ENCODE assay signal across 8 mouse cellular contexts in the genomic region with DNA sequence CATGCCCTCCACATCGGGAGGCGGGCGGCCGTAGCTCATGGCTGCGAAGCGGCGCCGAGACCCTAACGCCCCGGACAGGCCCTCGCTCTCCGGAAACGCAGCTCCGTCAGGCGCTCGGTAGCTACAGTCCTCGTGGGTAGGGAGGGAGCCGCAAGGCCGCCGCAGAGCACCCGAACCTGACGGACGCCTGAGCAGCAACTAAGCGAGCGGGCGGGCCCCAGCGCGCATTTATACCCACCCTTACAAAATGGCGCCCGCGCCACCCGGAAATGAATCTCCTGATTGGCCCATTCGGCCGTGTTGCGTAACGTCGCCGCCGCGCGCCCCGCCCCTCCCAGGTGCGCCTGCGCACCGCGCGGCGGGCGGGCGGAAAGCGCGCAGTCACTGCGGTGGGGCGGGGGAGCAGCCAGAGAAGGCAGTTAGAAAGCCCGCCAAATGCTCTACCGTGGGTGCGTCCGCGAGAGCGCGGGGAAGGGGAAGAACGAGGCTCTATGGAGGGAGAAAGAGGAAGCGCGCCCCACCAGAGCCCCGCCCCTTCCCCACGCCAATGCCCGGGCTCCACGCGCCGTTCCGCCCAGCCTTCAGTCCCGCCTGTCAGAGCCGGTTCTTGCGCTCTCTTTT. TPM values are rescaled to one million over a fixed set of nuclear protein-coding genes. Genes with fewer than 3 reads are reported as not detected.
DNase-seq lines count a peak whose midpoint lies in the region; ATAC-seq lines count a peak whose summit lies in the region.

Gene Srsf2 (minus strand): TSS at position 204 of the 621 bp plus-strand sequence.

- H3K9me3 ChIP-seq in hindbrain, embryonic 10.5 days = no peaks in the 10 kb centered on the region

- H3K4me1 ChIP-seq in hindbrain, embryonic 10.5 days (replicated peaks) = peaks cover 28% of the 10 kb centered on the region

- H3K27me3 ChIP-seq in hindbrain, embryonic 10.5 days (ENCODE audit: insufficient read depth, poor library complexity, severe bottlenecking) = no peaks in the 10 kb centered on the region

- peak within 1 kb of the TSS; percentile 99 for H3K27ac ChIP-seq in hindbrain, embryonic 10.5 days

- peak within 1 kb of the TSS; percentile 89 for H3K4me3 ChIP-seq in hindbrain, embryonic 10.5 days

- peaks cover 44% of the 10 kb centered on the region for H3K36me3 ChIP-seq in hindbrain, embryonic 10.5 days

- WGBS in hindbrain, embryonic 10.5 days = under 1% methylated on average over 74 of the region's 74 CpGs

- DNase-seq in MEL-GATA-1-ER (ENCODE audit: extremely low read depth, low read depth) = peak; percentile 90
- peak; percentile 97 for DNase-seq in cerebellum, adult 8-10 months
- peak; percentile 98 for DNase-seq in hindbrain, embryonic 10.5 days (ENCODE audit: low spot score)
- DNase-seq in layer of hippocampus, postnatal 10 days (ENCODE audit: low spot score in 2 of 2) = peak; percentile 97 to 98
- DNase-seq in lung, postnatal 10 days = peak; percentile 97
- DNase-seq in ovary, postnatal 36 days (ENCODE audit: low spot score) = peak; percentile 97
- peak; percentile 98 for DNase-seq in thymus, postnatal 25 days

- peak; percentile 74 for ATAC-seq in frontal cortex, adult (ENCODE audit: low TSS enrichment)

RNA-seq across cellular contexts. Expression of gene Srsf2, which starts in this region (rescaled TPM):
- polyA plus RNA-seq in hindbrain, embryonic 10.5 days (2016; fragmentation: Nextera tagmentation; extraction: Ambion mirVana) = 818 and 839 TPM in 2 replicates
- total RNA-seq in layer of hippocampus, postnatal 10 days (2021) = 100 to 1,000 TPM; 217 to 239 TPM

Comparison
In these comparisons a context has a peak if more than half of its experiments do, and no peak if none do; other contexts are left out.
1. Peak in every context shown above with its lines: DNase-seq, ATAC-seq, H3K4me3 ChIP-seq and H3K27ac ChIP-seq.